Mouse (Mus musculus): Measurements from ENCODE around the gene Osm.

The Osm gene

GRCm38 (mm10) chr11:4239691-4240090 lies 3.5 kb downstream of the Osm start:
- DNase-seq (ENCODE audit: low spot score in 2 of 2), result no peak

- no peak for DNase-seq (ENCODE audit: low spot score in 2 of 2)
Observed at GRCm38 (mm10) chr11:4240151-4240550, 3.9 kb downstream of the Osm start.

GRCm38 (mm10) chr11:4241180-4241579 lies 5.0 kb downstream of the Osm start:
- DNase-seq (ENCODE audit: low spot score in 2 of 2), result no peak

- DNase-seq (ENCODE audit: low spot score in 2 of 2), result no peak
Observed at GRCm38 (mm10) chr11:4246126-4246525, 9.9 kb downstream of the Osm start.

GRCm38 (mm10) chr11:4246623-4247022 lies 10.4 kb downstream of the Osm start:
- DNase-seq (ENCODE audit: low spot score in 2 of 2), result no peak

GRCm38 (mm10) chr11:4247201-4247959 lies 11.2 kb downstream of the Osm start:
- DNase-seq (ENCODE audit: low spot score in 2 of 2), result no peak

GRCm38 (mm10) chr11:4249151-4249550 lies 12.9 kb downstream of the Osm start:
- no peak for DNase-seq (ENCODE audit: low spot score in 2 of 2)

GRCm38 (mm10) chr11:4250290-4250689 lies 14.1 kb downstream of the Osm start:
- no peak for DNase-seq (ENCODE audit: low spot score in 2 of 2)

GRCm38 (mm10) chr11:4251376-4251775 lies 15.2 kb downstream of the Osm start:
- no peak for DNase-seq (ENCODE audit: low spot score in 2 of 2)

- no peak for DNase-seq (ENCODE audit: low spot score in 2 of 2)
Observed at GRCm38 (mm10) chr11:4252886-4253285, 16.7 kb downstream of the Osm start.

- no peak for DNase-seq (ENCODE audit: low spot score in 2 of 2)
Observed at GRCm38 (mm10) chr11:4256846-4257607, 20.8 kb downstream of the Osm start, which contains the start of gene Lif. Lif (plus strand) TSS chr11:4257557.

- no peak for DNase-seq (ENCODE audit: low spot score in 2 of 2)
Observed at GRCm38 (mm10) chr11:4257756-4258155, 21.5 kb downstream of the Osm start.

- DNase-seq (ENCODE audit: low spot score in 2 of 2), result peak; percentile 68 to 84
Observed at GRCm38 (mm10) chr11:4258657-4259082, 22.4 kb downstream of the Osm start.

GRCm38 (mm10) chr11:4260463-4261187 lies 24.4 kb downstream of the Osm start:
- DNase-seq (ENCODE audit: low spot score in 2 of 2), result peak; percentile 56 to 64

- peak in 1 of 2 experiments; percentile 52 for DNase-seq (ENCODE audit: low spot score in 2 of 2)
Observed at GRCm38 (mm10) chr11:4261188-4261494, 24.9 kb downstream of the Osm start.

- no peak for DNase-seq (ENCODE audit: low spot score in 2 of 2)
Observed at GRCm38 (mm10) chr11:4261969-4262368, 25.7 kb downstream of the Osm start.

- no peak for DNase-seq (ENCODE audit: low spot score in 2 of 2)
Observed at GRCm38 (mm10) chr11:4262847-4263246, 26.6 kb downstream of the Osm start.

- no peak for DNase-seq (ENCODE audit: low spot score in 2 of 2)
Observed at GRCm38 (mm10) chr11:4263296-4263695, 27.1 kb downstream of the Osm start.

GRCm38 (mm10) chr11:4264066-4264465 lies 27.8 kb downstream of the Osm start:
- peak; percentile 69 to 79 for DNase-seq (ENCODE audit: low spot score in 2 of 2)

- DNase-seq (ENCODE audit: low spot score in 2 of 2), result peak in 1 of 2 experiments; percentile 54
Observed at GRCm38 (mm10) chr11:4266271-4267201, 30.3 kb downstream of the Osm start.

GRCm38 (mm10) chr11:4267202-4267578 lies 31.0 kb downstream of the Osm start:
- no peak for DNase-seq (ENCODE audit: low spot score in 2 of 2)

All from heart, adult 9 months (tissue).